Mouse (Mus musculus) CH12.LX (cell line): ENCODE results near the gene Racgap1.

ENCODE experiments used
- BHLHE40 ChIP-seq: IDR thresholded peaks from 2 replicates; pipeline ENCODE4 v1.6.1; 2011; ENCODE audit warnings: mild to moderate bottlenecking, low read depth, low read length, improper control_type of control experiment
- CTCF ChIP-seq, 2 experiments: IDR thresholded peaks in 1 of 2; conservative IDR thresholded peaks in 1 of 2; 2 replicates each; pipeline ENCODE4 v1.5.1; 2011 to 2012; ENCODE audit warnings: low read depth in 2 of 2, low read length in 2 of 2, improper control_type of control experiment in 1 of 2, inconsistent platforms in 1 of 2, mild to moderate bottlenecking in 1 of 2, moderate library complexity in 1 of 2
- KAT2A ChIP-seq: IDR thresholded peaks from 2 replicates; pipeline ENCODE4 v1.6.1; 2012; ENCODE audit warnings: low read length, improper control_type of control experiment, inconsistent platforms; ENCODE audit not compliant: insufficient replicate concordance
- MXI1 ChIP-seq: IDR thresholded peaks from 2 replicates; pipeline ENCODE4 v1.6.1; 2011; ENCODE audit warnings: mild to moderate bottlenecking, low read depth, low read length, improper control_type of control experiment
- MYC ChIP-seq: IDR thresholded peaks from 2 replicates; pipeline ENCODE4 v1.6.1; 2011; ENCODE audit warnings: low read depth, mild to moderate bottlenecking, improper control_type of control experiment, low read length
- POLR2A ChIP-seq: IDR thresholded peaks from 2 replicates; pipeline ENCODE4 v1.6.1; 2011; ENCODE audit warnings: low read depth, mild to moderate bottlenecking, improper control_type of control experiment, low read length
- RCOR1 ChIP-seq: conservative IDR thresholded peaks from 2 replicates; pipeline ENCODE4 v1.6.1; 2012; ENCODE audit warnings: low read depth, mild to moderate bottlenecking, inconsistent platforms, low read length, improper control_type of control experiment
- SMC3 ChIP-seq: IDR thresholded peaks from 2 replicates; pipeline ENCODE4 v1.6.1; 2011; ENCODE audit warnings: low read depth, low read length, improper control_type of control experiment

GRCm38 (mm10) chr15:99594951-99595350 lies 56.5 kb downstream of the Racgap1 start:
- TF ChIP-seq CTCF (conservative IDR thresholded peaks at IDR 0.05 in 1 of 2, IDR thresholded peaks at IDR 0.05 in 1 of 2; ENCODE audit: low read depth in 2 of 2, low read length in 2 of 2) (no peak), POLR2A (no peak), KAT2A (no peak), MXI1 (no peak), BHLHE40 (no peak), RCOR1 (no peak), SMC3 (no peak), MYC (no peak)
